Mouse (Mus musculus): ENCODE data around the gene Fnbp1. TPM values are rescaled to one million over a fixed set of nuclear protein-coding genes. Genes with fewer than 3 reads are reported as not detected.

The Fnbp1 gene
- polyA plus RNA-seq, 1 experiment from 2014 or later: 17.3 TPM

- no peak overlapping the region for H3K4me3 ChIP-seq (ENCODE audit: low read depth, low read length)
- ATAC-seq (replicated peaks; ENCODE audit: low FRiP score) (no peak), DNase-seq (ENCODE audit: low spot score) (no peak)
- no peak overlapping the region for H3K9ac ChIP-seq (ENCODE audit: low read length)
- H3K4me2 ChIP-seq (ENCODE audit: low read depth, low read length, severe bottlenecking): no peak overlapping the region
- no peaks in the 10 kb centered on the region for H3K27me3 ChIP-seq (ENCODE audit: control insufficient read depth, insufficient read depth, low read length)
- H3K4me1 ChIP-seq (replicated peaks; ENCODE audit: control insufficient read depth, insufficient read depth, low read length): no peaks in the 10 kb centered on the region
- no peaks in the 10 kb centered on the region for H3K36me3 ChIP-seq (ENCODE audit: control insufficient read depth, insufficient read depth, low read length)
- WGBS: 78% methylated on average over 11 of the region's 11 CpGs
- no peak overlapping the region for H3K27ac ChIP-seq (ENCODE audit: low read depth, low read length)
- H3K9me3 ChIP-seq (ENCODE audit: control insufficient read depth, low read length): no peaks in the 10 kb centered on the region
Measured at GRCm38 (mm10) chr2:30995432-30995996, 146.3 kb downstream of the Fnbp1 start.

GRCm38 (mm10) chr2:30994853-30995252 is 147.0 kb downstream of the Fnbp1 start:
- WGBS: 90% methylated on average over 4 of the region's 4 CpGs
- no peak overlapping the region for H3K4me2 ChIP-seq (ENCODE audit: low read depth, low read length, severe bottlenecking)
- H3K27me3 ChIP-seq (ENCODE audit: control insufficient read depth, insufficient read depth, low read length): no peaks in the 10 kb centered on the region
- ATAC-seq (replicated peaks; ENCODE audit: low FRiP score): no peak
- no peaks in the 10 kb centered on the region for H3K4me1 ChIP-seq (replicated peaks; ENCODE audit: control insufficient read depth, insufficient read depth, low read length)
- no peak for DNase-seq (ENCODE audit: low spot score)
- no peak overlapping the region for H3K9ac ChIP-seq (ENCODE audit: low read length)
- no peak overlapping the region for H3K27ac ChIP-seq (ENCODE audit: low read depth, low read length)
- H3K4me3 ChIP-seq (ENCODE audit: low read depth, low read length): no peak overlapping the region
- H3K36me3 ChIP-seq (ENCODE audit: control insufficient read depth, insufficient read depth, low read length): no peaks in the 10 kb centered on the region
- H3K9me3 ChIP-seq (ENCODE audit: control insufficient read depth, low read length): no peaks in the 10 kb centered on the region

GRCm38 (mm10) chr2:30990221-30990620 is 151.6 kb downstream of the Fnbp1 start:
- no peak for ATAC-seq (replicated peaks; ENCODE audit: low FRiP score)
- H3K27ac ChIP-seq (ENCODE audit: low read depth, low read length): no peak overlapping the region
- 92% methylated on average over 9 of the region's 9 CpGs for WGBS

GRCm38 (mm10) chr2:30985111-30986020 is 156.4 kb downstream of the Fnbp1 start:
- Histone ChIP-seq H3K36me3 (ENCODE audit: control insufficient read depth, insufficient read depth, low read length) (no peaks in the 10 kb centered on the region), H3K27ac (ENCODE audit: low read depth, low read length) (no peak overlapping the region), H3K9ac (ENCODE audit: low read length) (no peak overlapping the region), H3K27me3 (ENCODE audit: control insufficient read depth, insufficient read depth, low read length) (no peaks in the 10 kb centered on the region), H3K4me3 (ENCODE audit: low read depth, low read length) (no peak overlapping the region), H3K9me3 (ENCODE audit: control insufficient read depth, low read length) (no peaks in the 10 kb centered on the region), H3K4me2 (ENCODE audit: low read depth, low read length, severe bottlenecking) (no peak overlapping the region), H3K4me1 (replicated peaks; ENCODE audit: control insufficient read depth, insufficient read depth, low read length) (peaks cover 3% of the 10 kb centered on the region; the same call in 1 of the 2 replicates)
- WGBS: 31% methylated on average over 17 of the region's 17 CpGs
- ATAC-seq (replicated peaks; ENCODE audit: low FRiP score) (no peak), DNase-seq (ENCODE audit: low spot score) (no peak)

More at GRCm38 (mm10) chr2:30990221-30990620, 151.6 kb downstream of the Fnbp1 start:
- Histone ChIP-seq H3K4me2 (ENCODE audit: low read depth, low read length, severe bottlenecking) (no peak overlapping the region), H3K36me3 (ENCODE audit: control insufficient read depth, insufficient read depth, low read length) (no peaks in the 10 kb centered on the region), H3K27me3 (ENCODE audit: control insufficient read depth, insufficient read depth, low read length) (no peaks in the 10 kb centered on the region), H3K4me3 (ENCODE audit: low read depth, low read length) (no peak overlapping the region), H3K9me3 (ENCODE audit: control insufficient read depth, low read length) (no peaks in the 10 kb centered on the region), H3K4me1 (replicated peaks; ENCODE audit: control insufficient read depth, insufficient read depth, low read length) (no peaks in the 10 kb centered on the region), H3K9ac (ENCODE audit: low read length) (no peak overlapping the region)
- DNase-seq (ENCODE audit: low spot score): no peak

- DNase-seq (ENCODE audit: low spot score) (no peak), ATAC-seq (replicated peaks; ENCODE audit: low FRiP score) (no peak)
- H3K36me3 ChIP-seq (ENCODE audit: control insufficient read depth, insufficient read depth, low read length): no peaks in the 10 kb centered on the region; the same call in 1 of the 2 replicates
- WGBS: 60% methylated on average over 7 of the region's 7 CpGs
- H3K4me3 ChIP-seq (ENCODE audit: low read depth, low read length): peak overlapping the region; percentile 78
- no peak overlapping the region for H3K27ac ChIP-seq (ENCODE audit: low read depth, low read length)
- peak overlapping the region; percentile 78 for H3K4me2 ChIP-seq (ENCODE audit: low read depth, low read length, severe bottlenecking)
- H3K9ac ChIP-seq (ENCODE audit: low read length): no peak overlapping the region
- peaks cover 3% of the 10 kb centered on the region; the same call in 1 of the 2 replicates for H3K4me1 ChIP-seq (replicated peaks; ENCODE audit: control insufficient read depth, insufficient read depth, low read length)
- H3K27me3 ChIP-seq (ENCODE audit: control insufficient read depth, insufficient read depth, low read length): no peaks in the 10 kb centered on the region
- H3K9me3 ChIP-seq (ENCODE audit: control insufficient read depth, low read length): no peaks in the 10 kb centered on the region
Measured at GRCm38 (mm10) chr2:30983024-30983423, 158.8 kb downstream of the Fnbp1 start.

- no peaks in the 10 kb centered on the region; the same call in 1 of the 2 replicates for H3K36me3 ChIP-seq (ENCODE audit: control insufficient read depth, insufficient read depth, low read length)
- no peaks in the 10 kb centered on the region for H3K27me3 ChIP-seq (ENCODE audit: control insufficient read depth, insufficient read depth, low read length)
- 0 out of 2 replicates have a peak within 1 kb of the TSS, but pooled peaks have one; percentile 18 for H3K27ac ChIP-seq (ENCODE audit: low read depth, low read length)
- DNase-seq (ENCODE audit: low spot score) (peak; percentile 100), ATAC-seq (replicated peaks; ENCODE audit: low FRiP score) (peak; percentile 97)
- H3K4me1 ChIP-seq (replicated peaks; ENCODE audit: control insufficient read depth, insufficient read depth, low read length): peaks cover 3% of the 10 kb centered on the region; the same call in 1 of the 2 replicates
- peak within 1 kb of the TSS; percentile 78 for H3K4me2 ChIP-seq (ENCODE audit: low read depth, low read length, severe bottlenecking)
- H3K4me3 ChIP-seq (ENCODE audit: low read depth, low read length): peak within 1 kb of the TSS; percentile 78
- under 1% methylated on average over 65 of the region's 66 CpGs for WGBS
- H3K9me3 ChIP-seq (ENCODE audit: control insufficient read depth, low read length): no peaks in the 10 kb centered on the region
- H3K9ac ChIP-seq (ENCODE audit: low read length): peak within 1 kb of the TSS; percentile 66
Measured at GRCm38 (mm10) chr2:30981790-30982513, 159.9 kb downstream of the Fnbp1 start, which contains the start of the genes BC005624 and Usp20. Gene BC005624, minus strand, starts transcription at chr2:30982201. Gene Usp20, plus strand, starts transcription at chr2:30982279.

Other genes with a start within 250 kb of the Fnbp1 start
- 4.2 and 5.5 TPM in 2 replicates for gene Ptges, start 212.1 kb downstream of the Fnbp1 start, polyA plus RNA-seq (2014; fragmentation: Nextera tagmentation; extraction: Ambion mirVana)
- gene Tor1b, start 189.0 kb downstream of the Fnbp1 start, polyA plus RNA-seq (2014; fragmentation: Nextera tagmentation; extraction: Ambion mirVana): 24.9 and 25.7 TPM in 2 replicates
- 85.1 and 95.9 TPM in 2 replicates for gene Tor1a, start 174.1 kb downstream of the Fnbp1 start, polyA plus RNA-seq (2014; fragmentation: Nextera tagmentation; extraction: Ambion mirVana)
- gene BC005624, start 159.8 kb downstream of the Fnbp1 start, polyA plus RNA-seq (2014; fragmentation: Nextera tagmentation; extraction: Ambion mirVana): 59.7 and 63.6 TPM in 2 replicates
- 17.7 and 21.3 TPM in 2 replicates for gene Usp20, start 159.7 kb downstream of the Fnbp1 start, polyA plus RNA-seq (2014; fragmentation: Nextera tagmentation; extraction: Ambion mirVana)
- 30.7 and 32.2 TPM in 2 replicates for gene Gpr107, start 10.3 kb upstream of the Fnbp1 start, polyA plus RNA-seq (2014; fragmentation: Nextera tagmentation; extraction: Ambion mirVana)
- gene Ncs1, start 103.8 kb upstream of the Fnbp1 start, polyA plus RNA-seq (2014; fragmentation: Nextera tagmentation; extraction: Ambion mirVana): 65.6 and 69.2 TPM in 2 replicates
- 0.09 TPM in 1 of 2 replicates, not detected in the other for gene Hmcn2, start 172.4 kb upstream of the Fnbp1 start, polyA plus RNA-seq (2014; fragmentation: Nextera tagmentation; extraction: Ambion mirVana)

Measured in forebrain, embryonic 11.5 days (tissue).